Mouse (Mus musculus) erythroblast, embryonic 14.5 days (primary cell): ENCODE results near the gene Slc4a5. TPM values are rescaled to one million over a fixed set of nuclear protein-coding genes. Genes with fewer than 3 reads are reported as not detected.

Experiments used
- H3K27me3 ChIP-seq: 2 replicates; pipeline ENCODE4 v1.6.1; 2012; ENCODE audit warnings: inconsistent platforms; ENCODE audit not compliant: control insufficient read depth
- H3K36me3 ChIP-seq: 2 replicates; pipeline ENCODE4 v1.6.1; 2012; ENCODE audit warnings: mild to moderate bottlenecking, inconsistent platforms; ENCODE audit not compliant: control insufficient read depth
- H3K4me1 ChIP-seq: 2 replicates; pipeline ENCODE4 v1.6.1; 2012; ENCODE audit warnings: inconsistent platforms; ENCODE audit not compliant: control insufficient read depth
- H3K4me3 ChIP-seq: replicated peaks from 2 replicates; pipeline ENCODE3; 2012; ENCODE audit warnings: moderate library complexity, mild to moderate bottlenecking, inconsistent platforms
- H3K9me3 ChIP-seq: 2 replicates; pipeline ENCODE4 v1.6.1; 2012; ENCODE audit warnings: low read length, inconsistent platforms, mixed read lengths; ENCODE audit not compliant: control insufficient read depth
- GATA1 ChIP-seq: IDR thresholded peaks from 2 replicates; pipeline ENCODE4 v1.6.1; 2012; ENCODE audit warnings: low read length, inconsistent platforms, mixed read lengths
- TAL1 ChIP-seq: IDR thresholded peaks from 3 replicates; pipeline ENCODE4 v1.6.1; 2012; ENCODE audit warnings: low read length, inconsistent platforms, mixed read lengths
- polyA plus RNA-seq: library from polyadenylated mRNA; stranded (reverse); fragments of >175 nt; gene quantifications from 2 replicates; pipeline ENCODE4 v1.2.3, GENCODE M21; 2012

The Slc4a5 gene
- polyA plus RNA-seq, 1 experiment = 1.8 TPM

GRCm38 (mm10) chr6:83210495-83210894 lies 9.1 kb upstream of the Slc4a5 start:
- Histone ChIP-seq H3K27me3 (peaks cover 3% of the 10 kb centered on the region), H3K4me1 (peaks cover 5% of the 10 kb centered on the region), H3K36me3 (no peaks in the 10 kb centered on the region), H3K4me3 (no peak overlapping the region), H3K9me3 (no peaks in the 10 kb centered on the region)
- TF ChIP-seq TAL1 (no peak), GATA1 (no peak)

- Histone ChIP-seq H3K27me3 (peaks cover 3% of the 10 kb centered on the region), H3K36me3 (no peaks in the 10 kb centered on the region), H3K9me3 (no peaks in the 10 kb centered on the region), H3K4me3 (no peak overlapping the region), H3K4me1 (peaks cover 5% of the 10 kb centered on the region)
- TF ChIP-seq GATA1 (no peak), TAL1 (no peak)
Measured at GRCm38 (mm10) chr6:83211526-83211925, 8.1 kb upstream of the Slc4a5 start.

GRCm38 (mm10) chr6:83215002-83215666 lies 4.5 kb upstream of the Slc4a5 start:
- Histone ChIP-seq H3K4me3 (no peak overlapping the region), H3K9me3 (no peaks in the 10 kb centered on the region), H3K4me1 (peaks cover 1% of the 10 kb centered on the region; the same call in 1 of the 2 replicates), H3K27me3 (peaks cover 3% of the 10 kb centered on the region), H3K36me3 (no peaks in the 10 kb centered on the region)
- no peak for TF ChIP-seq TAL1
- no peak for TF ChIP-seq GATA1

DNA sequence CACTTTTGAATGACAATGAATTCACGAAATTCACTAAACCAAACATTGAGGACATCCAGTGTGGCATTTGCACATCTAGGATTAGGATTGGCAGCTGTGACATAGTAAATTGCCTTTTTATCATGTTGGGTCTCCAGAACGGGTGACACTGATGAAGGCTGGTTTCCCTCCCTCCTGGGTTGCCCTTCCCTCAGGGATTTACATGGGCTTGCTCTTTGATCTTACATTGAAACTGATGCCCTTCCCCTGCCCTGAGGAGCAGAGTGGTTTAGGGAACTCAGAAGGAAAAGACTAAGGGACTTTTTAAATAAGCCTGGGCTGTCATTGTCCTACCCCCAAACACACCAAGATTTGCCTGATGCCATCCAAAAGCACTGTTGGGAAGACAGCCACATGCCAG lies 11.9 kb downstream of the Slc4a5 start:
- Histone ChIP-seq H3K9me3 (no peaks in the 10 kb centered on the region), H3K4me1 (peaks cover 16% of the 10 kb centered on the region), H3K4me3 (no peak overlapping the region), H3K27me3 (peaks cover 59% of the 10 kb centered on the region), H3K36me3 (no peaks in the 10 kb centered on the region)
- TF ChIP-seq TAL1 = no peak
- TF ChIP-seq GATA1 = no peak

DNA sequence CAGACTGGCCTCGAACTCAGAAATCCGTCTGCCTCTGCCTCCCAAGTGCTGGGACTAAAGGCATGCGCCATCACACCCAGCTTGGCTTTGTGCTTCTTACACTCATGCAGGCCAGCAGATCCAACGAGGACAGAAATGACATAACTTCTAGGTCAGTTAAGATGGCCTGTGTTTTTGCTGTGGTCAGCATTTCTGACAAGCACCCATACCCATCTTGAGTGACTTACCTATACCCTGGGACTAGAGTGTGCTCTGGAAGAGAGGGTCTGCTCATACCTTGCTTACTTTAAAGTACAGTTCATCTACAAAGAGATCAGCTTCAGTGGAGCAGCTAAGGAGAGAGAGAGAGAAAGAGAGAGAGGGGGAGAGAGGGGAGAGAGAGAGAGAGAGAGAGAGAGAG lies 13.7 kb downstream of the Slc4a5 start:
- Histone ChIP-seq H3K36me3 (no peaks in the 10 kb centered on the region), H3K9me3 (no peaks in the 10 kb centered on the region), H3K4me3 (no peak overlapping the region), H3K27me3 (peaks cover 71% of the 10 kb centered on the region), H3K4me1 (peaks cover 21% of the 10 kb centered on the region)
- TF ChIP-seq GATA1 = no peak
- no peak for TF ChIP-seq TAL1

GRCm38 (mm10) chr6:83234280-83234741 lies 14.7 kb downstream of the Slc4a5 start:
- no peak for TF ChIP-seq TAL1
- no peak for TF ChIP-seq GATA1
- H3K9me3 ChIP-seq = peaks cover 4% of the 10 kb centered on the region; the same call in 1 of the 2 replicates
- no peaks in the 10 kb centered on the region for H3K36me3 ChIP-seq
- H3K27me3 ChIP-seq = peaks cover 79% of the 10 kb centered on the region
- peak overlapping the region; percentile 4 for H3K4me3 ChIP-seq
- peaks cover 21% of the 10 kb centered on the region for H3K4me1 ChIP-seq

DNA sequence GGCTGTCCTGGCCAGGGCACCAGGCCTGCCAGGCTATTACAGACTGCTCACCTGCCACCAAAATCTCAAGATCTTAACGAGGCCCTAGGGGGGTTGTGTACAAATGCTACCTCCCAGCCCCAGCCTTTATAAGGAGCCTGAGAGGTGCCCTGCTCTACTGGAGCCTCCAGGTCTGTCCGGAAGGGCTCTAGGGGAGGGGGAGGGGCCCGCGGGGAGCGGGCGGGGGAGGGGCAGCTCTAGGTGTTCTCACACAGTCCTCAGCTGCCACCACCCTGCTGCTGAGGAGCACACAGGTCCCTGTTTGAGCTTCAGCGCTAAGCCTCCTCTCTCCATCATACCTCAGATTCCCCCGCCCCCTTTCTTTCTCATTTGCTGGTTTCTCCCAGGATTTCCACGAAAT lies 17.5 kb downstream of the Slc4a5 start:
- TF ChIP-seq TAL1 = no peak
- TF ChIP-seq GATA1 = no peak
- peaks cover 4% of the 10 kb centered on the region; the same call in 1 of the 2 replicates for H3K9me3 ChIP-seq
- H3K27me3 ChIP-seq = peaks cover 94% of the 10 kb centered on the region
- no peak overlapping the region for H3K4me3 ChIP-seq
- peaks cover 26% of the 10 kb centered on the region for H3K4me1 ChIP-seq
- no peaks in the 10 kb centered on the region for H3K36me3 ChIP-seq

DNA sequence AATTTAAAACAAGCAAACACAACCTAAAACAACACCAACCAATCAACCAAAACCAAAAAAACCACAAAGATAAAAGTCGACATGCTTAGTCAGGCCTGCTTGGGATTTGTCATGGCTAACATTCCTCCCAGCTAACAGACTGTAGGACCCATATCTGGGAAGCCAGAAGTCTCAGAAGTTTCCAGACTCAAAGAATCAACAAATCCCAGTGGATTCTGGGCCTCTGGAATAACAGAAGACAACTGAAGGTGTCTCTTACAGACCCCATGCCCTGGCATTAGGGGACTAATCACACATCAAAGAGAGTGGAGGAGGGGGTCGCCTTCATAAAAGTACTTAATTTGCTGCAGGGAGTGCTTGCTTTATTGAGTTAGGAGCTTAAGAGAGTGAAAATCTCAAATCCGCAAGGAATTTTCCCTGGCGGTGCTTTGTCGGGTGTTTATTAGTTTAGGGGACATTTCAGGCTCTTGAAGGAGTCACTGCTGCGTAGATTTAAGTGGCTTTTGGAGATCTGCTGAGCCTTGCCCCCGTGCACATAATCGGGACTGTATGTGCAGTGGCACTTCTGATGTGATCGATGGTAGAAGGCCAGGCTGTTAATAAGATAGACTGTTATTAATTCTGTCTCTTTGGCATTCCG lies 24.9 kb downstream of the Slc4a5 start:
- peaks cover 31% of the 10 kb centered on the region for H3K27me3 ChIP-seq
- peaks cover 68% of the 10 kb centered on the region for H3K4me1 ChIP-seq
- H3K36me3 ChIP-seq = peaks cover 32% of the 10 kb centered on the region
- H3K9me3 ChIP-seq = no peaks in the 10 kb centered on the region
- no peak overlapping the region for H3K4me3 ChIP-seq
- no peak for TF ChIP-seq TAL1

DNA sequence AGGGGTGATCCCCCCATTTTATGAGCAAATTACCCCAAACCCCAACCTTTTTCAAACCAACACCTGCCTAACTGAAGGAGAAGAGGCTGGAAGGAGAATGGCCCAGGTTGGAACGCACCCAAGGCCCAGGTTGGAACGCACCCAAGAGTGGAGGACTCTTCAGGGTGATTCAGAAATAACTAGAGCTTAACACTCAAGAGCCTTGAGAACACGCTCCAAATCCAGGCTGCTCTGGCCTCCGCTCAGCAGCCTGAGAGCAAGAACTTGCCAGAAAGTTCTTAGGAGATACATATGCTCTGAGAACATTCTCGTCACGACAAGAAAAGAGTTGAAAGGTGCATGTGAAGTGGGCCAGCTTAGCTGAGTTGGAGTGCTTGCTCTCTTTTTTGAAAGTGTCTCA lies 25.5 kb downstream of the Slc4a5 start:
- Histone ChIP-seq H3K9me3 (no peaks in the 10 kb centered on the region), H3K4me1 (peaks cover 72% of the 10 kb centered on the region), H3K4me3 (peak overlapping the region; percentile 74), H3K27me3 (peaks cover 25% of the 10 kb centered on the region), H3K36me3 (peaks cover 38% of the 10 kb centered on the region)
- TF ChIP-seq TAL1 (no peak), GATA1 (no peak)

DNA sequence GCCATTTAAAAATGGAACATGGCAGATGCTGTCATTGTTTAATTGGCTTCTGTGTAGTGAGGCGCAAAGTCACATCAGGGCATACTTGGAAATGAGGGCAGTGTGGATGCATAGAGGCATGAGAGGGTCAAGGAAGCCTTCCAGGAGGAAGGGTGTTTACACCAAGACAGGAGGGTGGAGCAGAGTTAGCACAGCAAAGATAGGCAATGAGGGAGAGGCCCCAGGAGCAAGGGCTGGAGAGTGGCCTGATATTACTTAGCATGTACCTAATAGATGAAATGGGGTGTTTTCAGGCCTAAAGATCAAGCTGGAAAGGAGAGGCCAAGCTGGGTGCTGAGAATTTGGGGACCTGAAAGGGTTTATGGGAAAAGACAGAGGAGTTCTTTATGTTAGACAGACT lies 26.4 kb downstream of the Slc4a5 start:
- TF ChIP-seq TAL1 = no peak
- Histone ChIP-seq H3K9me3 (no peaks in the 10 kb centered on the region), H3K4me1 (peaks cover 76% of the 10 kb centered on the region), H3K4me3 (peak overlapping the region; percentile 74), H3K27me3 (peaks cover 16% of the 10 kb centered on the region), H3K36me3 (peaks cover 41% of the 10 kb centered on the region)
